8 mouse cellular contexts compared by ENCODE assay signal in the genomic region with DNA sequence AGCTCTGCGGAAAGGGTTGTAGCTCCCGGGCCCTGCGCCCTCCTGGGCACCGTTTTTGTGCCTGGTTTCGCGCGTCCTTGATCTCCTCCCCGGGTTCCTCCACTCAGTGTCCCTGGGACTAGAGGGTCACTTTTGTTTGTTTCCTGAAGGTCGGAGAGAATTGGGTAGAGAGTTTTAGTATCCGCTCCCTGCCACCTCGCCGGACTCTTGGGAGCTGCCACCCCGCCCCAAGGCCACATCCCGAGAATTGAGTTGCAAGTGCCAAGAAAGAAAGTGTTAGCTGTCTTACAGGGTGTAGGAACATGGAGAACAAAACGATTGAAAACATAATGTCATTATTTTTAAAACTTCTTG. TPM values are rescaled to one million over a fixed set of nuclear protein-coding genes. Genes with fewer than 3 reads are reported as not detected.
A peak's percentile ranks its signal among the peaks of the same experiment; 100 is the strongest.
DNase-seq lines count a peak whose midpoint lies in the region; ATAC-seq and TF ChIP-seq lines count a peak whose summit lies in the region.

No protein-coding gene starts in this region.

- TF ChIP-seq EP300 in MEL (IDR thresholded peaks at IDR 0.05; ENCODE audit: low read depth in 1 of 2, low read length in 2 of 2), result no peak

- TF ChIP-seq CTCF in MEL (IDR thresholded peaks at IDR 0.05 in 2 of 3, conservative IDR thresholded peaks at IDR 0.05 in 1 of 3; ENCODE audit: control insufficient read depth in 1 of 3, insufficient read depth in 1 of 3, low read depth in 2 of 3, low read length in 3 of 3, poor library complexity in 1 of 3, severe bottlenecking in 1 of 3), result no peak

- peak overlapping the region; percentile 92 for H3K27ac ChIP-seq in heart, embryonic 16.5 days (ENCODE audit: low read length)
- H3K27ac ChIP-seq in MEL (ENCODE audit: control insufficient read depth, low read depth, low read length), result peak overlapping the region; percentile 46; the same call in 1 of the 2 replicates
- H3K27ac ChIP-seq in forebrain, embryonic 15.5 days (replicated peaks), result peak overlapping the region; percentile 83

- TF ChIP-seq POLR2A in MEL (IDR thresholded peaks at IDR 0.05; ENCODE audit: control insufficient read depth in 1 of 2, insufficient read depth in 1 of 2, low read depth in 1 of 2, low read length in 2 of 2, poor library complexity in 1 of 2), result no peak

- ATAC-seq in heart, embryonic 16.5 days (replicated peaks; ENCODE audit: extremely low read depth, insufficient read depth, low FRiP score), result peak; percentile 6
- ATAC-seq in forebrain, embryonic 15.5 days (replicated peaks), result no peak

- H3K9ac ChIP-seq in heart, embryonic 16.5 days (ENCODE audit: low read length), result peak overlapping the region; percentile 94
- H3K9ac ChIP-seq in MEL (ENCODE audit: control insufficient read depth, low read depth, low read length, poor library complexity, severe bottlenecking), result peak overlapping the region; percentile 90
- H3K9ac ChIP-seq in forebrain, embryonic 15.5 days (replicated peaks), result peak overlapping the region; percentile 67

- H3K4me3 ChIP-seq in heart, embryonic 16.5 days (ENCODE audit: low read length), result peak overlapping the region; percentile 92
- H3K4me3 ChIP-seq in MEL (ENCODE audit: control insufficient read depth in 1 of 2, insufficient read depth in 1 of 2, low read depth in 2 of 2, low read length in 2 of 2), result peak overlapping the region; percentile 82 to 95
- H3K4me3 ChIP-seq in forebrain, embryonic 15.5 days, result peak overlapping the region; percentile 62

- H3K4me1 ChIP-seq in heart, embryonic 16.5 days (ENCODE audit: control insufficient read depth, insufficient read depth, low read length), result peaks cover 36% of the 10 kb centered on the region
- H3K4me1 ChIP-seq in MEL (ENCODE audit: control insufficient read depth in 1 of 2, insufficient read depth in 2 of 2, low read length in 2 of 2), result peaks cover 10 to 16% of the 10 kb centered on the region in 2 experiments
- H3K4me1 ChIP-seq in forebrain, embryonic 15.5 days, result peaks cover 35% of the 10 kb centered on the region

- 0% methylated on average over 15 of the region's 15 CpGs for WGBS in heart, embryonic 16.5 days
- under 1% methylated on average over 15 of the region's 15 CpGs for WGBS in forebrain, embryonic 15.5 days

- DNase-seq in heart, postnatal 4 days, result no peak
- DNase-seq in MEL (ENCODE audit: low read depth, low spot score), result no peak
- DNase-seq in lung, postnatal 25 days (ENCODE audit: low spot score), result peak; percentile 17
- no peak for DNase-seq in yolk sac, embryonic 10.5 days (ENCODE audit: low spot score)
- DNase-seq in left cerebral cortex, adult 9 months (ENCODE audit: low spot score in 2 of 2), result no peak
- no peak for DNase-seq in right cerebral cortex, postnatal 36 days (ENCODE audit: low spot score in 2 of 2)

- no peaks in the 10 kb centered on the region for H3K36me3 ChIP-seq in heart, embryonic 16.5 days (ENCODE audit: control insufficient read depth, insufficient read depth)
- H3K36me3 ChIP-seq in MEL (ENCODE audit: control insufficient read depth in 1 of 2, insufficient read depth in 2 of 2, low read length in 2 of 2), result peaks cover 0 to 22% of the 10 kb centered on the region in 2 experiments; a peak in 3 of 4 replicates
- no peaks in the 10 kb centered on the region for H3K36me3 ChIP-seq in forebrain, embryonic 15.5 days

- H3K4me2 ChIP-seq in heart, embryonic 16.5 days (ENCODE audit: low read depth, low read length), result peak overlapping the region; percentile 85
- peak overlapping the region; percentile 69 for H3K4me2 ChIP-seq in forebrain, embryonic 15.5 days (replicated peaks)

- no peaks in the 10 kb centered on the region for H3K27me3 ChIP-seq in heart, embryonic 16.5 days (ENCODE audit: control insufficient read depth, insufficient read depth, low read length)
- H3K27me3 ChIP-seq in MEL (ENCODE audit: control insufficient read depth in 1 of 2, insufficient read depth in 2 of 2, low read length in 2 of 2), result peaks cover 4 to 6% of the 10 kb centered on the region in 2 experiments
- H3K27me3 ChIP-seq in forebrain, embryonic 15.5 days, result no peaks in the 10 kb centered on the region

- TF ChIP-seq RAD21 in MEL (IDR thresholded peaks at IDR 0.05; ENCODE audit: low read depth, low read length), result no peak

- peaks cover 32% of the 10 kb centered on the region for H3K79me2 ChIP-seq in MEL (ENCODE audit: control insufficient read depth, insufficient read depth, low read length, poor library complexity)

- no peaks in the 10 kb centered on the region for H3K9me3 ChIP-seq in heart, embryonic 16.5 days (replicated peaks; ENCODE audit: control insufficient read depth, low read length)
- no peaks in the 10 kb centered on the region for H3K9me3 ChIP-seq in MEL (replicated peaks; ENCODE audit: insufficient read depth, low read length)
- H3K9me3 ChIP-seq in forebrain, embryonic 15.5 days, result no peaks in the 10 kb centered on the region

TF ChIP-seq in MEL, 35 proteins besides CTCF, POLR2A, EP300 and RAD21:
- TF ChIP-seq USF2 (IDR thresholded peaks at IDR 0.05; ENCODE audit: borderline replicate concordance in 1 of 2, insufficient read depth in 1 of 2, low read depth in 1 of 2, low read length in 2 of 2), result no peak
- TF ChIP-seq SIN3A (IDR thresholded peaks at IDR 0.05; ENCODE audit: low read length), result peak; percentile 16; the same call in 1 of the 2 replicates
- no peak for TF ChIP-seq BHLHE40 (IDR thresholded peaks at IDR 0.05; ENCODE audit: borderline replicate concordance, low read depth, low read length)
- no peak for TF ChIP-seq ZC3H11A (IDR thresholded peaks at IDR 0.05; ENCODE audit: low read depth, low read length)
- 0 out of 2 replicates have a peak, but pooled peaks have one; percentile 29 for TF ChIP-seq MAZ (IDR thresholded peaks at IDR 0.05; ENCODE audit: low read depth, low read length)

RNA-seq across cellular contexts. Expression of a gene that starts 0.5 kb away (rescaled TPM):
- 403 and 405 TPM in 2 replicates for polyA plus RNA-seq in heart, embryonic 16.5 days (2015; fragmentation: Nextera tagmentation; extraction: Ambion mirVana)
- 100 to 1,000 TPM; 352 to 357 TPM for total RNA-seq in heart, postnatal 4 days (2021)
- 80.4 and 98.0 TPM in 2 replicates for total RNA-seq in MEL (2012; rRNA removed)
- 100 to 1,000 TPM in 1 of 2 experiments, 10 to 100 TPM in 1; 79.4 to 419 TPM for polyA plus RNA-seq in MEL (2012; ENCODE audit: insufficient read depth in 1 of 2, insufficient read length in 2 of 2, low read depth in 1 of 2, low replicate concordance in 2 of 2, missing spikeins in 1 of 2)
- 162 and 170 TPM in 2 replicates for polyA plus RNA-seq in forebrain, embryonic 15.5 days (2015; fragmentation: Nextera tagmentation; extraction: Ambion mirVana)

RNA-seq across cellular contexts. Expression of a gene that starts 29.4 kb away (rescaled TPM):
- not detected in 2 replicates for polyA plus RNA-seq in heart, embryonic 16.5 days (2015; fragmentation: Nextera tagmentation; extraction: Ambion mirVana)
- total RNA-seq in heart, postnatal 4 days (2021), result not detected
- total RNA-seq in MEL (2012; rRNA removed), result not detected in 2 replicates
- polyA plus RNA-seq in MEL (2012; ENCODE audit: insufficient read depth in 1 of 2, insufficient read length in 2 of 2, low read depth in 1 of 2, low replicate concordance in 2 of 2, missing spikeins in 1 of 2), result under 1 TPM in 1 of 2 experiments, not detected in 1; 0.13 TPM
- polyA plus RNA-seq in forebrain, embryonic 15.5 days (2015; fragmentation: Nextera tagmentation; extraction: Ambion mirVana), result not detected in 2 replicates

RNA-seq across cellular contexts. Expression of a gene that starts 39.9 kb away (rescaled TPM):
- 0.62 and 0.76 TPM in 2 replicates for polyA plus RNA-seq in heart, embryonic 16.5 days (2015; fragmentation: Nextera tagmentation; extraction: Ambion mirVana)
- not detected for total RNA-seq in heart, postnatal 4 days (2021)
- total RNA-seq in MEL (2012; rRNA removed), result 0.23 TPM in 1 of 2 replicates, not detected in the other
- under 1 TPM in 1 of 2 experiments, not detected in 1; 0.04 TPM for polyA plus RNA-seq in MEL (2012; ENCODE audit: insufficient read depth in 1 of 2, insufficient read length in 2 of 2, low read depth in 1 of 2, low replicate concordance in 2 of 2, missing spikeins in 1 of 2)
- polyA plus RNA-seq in forebrain, embryonic 15.5 days (2015; fragmentation: Nextera tagmentation; extraction: Ambion mirVana), result 0.37 and 0.50 TPM in 2 replicates

RNA-seq across cellular contexts. Expression of a gene that starts 47.8 kb away (rescaled TPM):
- 21.6 and 22.7 TPM in 2 replicates for polyA plus RNA-seq in heart, embryonic 16.5 days (2015; fragmentation: Nextera tagmentation; extraction: Ambion mirVana)
- 10 to 100 TPM; 10.6 to 15.8 TPM for total RNA-seq in heart, postnatal 4 days (2021)
- not detected in 2 replicates for total RNA-seq in MEL (2012; rRNA removed)
- under 1 TPM in 1 of 2 experiments, not detected in 1; 0.22 TPM for polyA plus RNA-seq in MEL (2012; ENCODE audit: insufficient read depth in 1 of 2, insufficient read length in 2 of 2, low read depth in 1 of 2, low replicate concordance in 2 of 2, missing spikeins in 1 of 2)
- 42.2 and 42.8 TPM in 2 replicates for polyA plus RNA-seq in forebrain, embryonic 15.5 days (2015; fragmentation: Nextera tagmentation; extraction: Ambion mirVana)
